Mouse (Mus musculus) effector memory CD4-positive, alpha-beta T cell, adult 5 months (primary cell): ENCODE results near the gene Zfp334. TPM values are rescaled to one million over a fixed set of nuclear protein-coding genes. Genes with fewer than 3 reads are reported as not detected.

Experiments used
- polyA plus RNA-seq: library from polyadenylated mRNA; unstranded; fragments of 100-300 nt; shearing (Covaris generic); gene quantifications from one replicate; pipeline ENCODE4 v1.2.1, GENCODE M21; 2017

Zfp334 gene
- not detected for polyA plus RNA-seq

GRCm38 (mm10) chr2:165387844-165388495, at the start of gene Zfp334:
Zfp334 (minus strand) TSS chr2:165388259.

GRCm38 (mm10) chr2:165368496-165368895, 19.6 kb downstream of the Zfp334 start, which contains the start of gene Zfp663:
Zfp663 (minus strand) TSS chr2:165368729.

GRCm38 (mm10) chr2:165326304-165327190, 61.5 kb downstream of the Zfp334 start, which contains the start of gene Elmo2:
Elmo2 (minus strand) TSS chr2:165326479.

Other genes with a start within 250 kb of the Zfp334 start
- not detected for gene Cdh22, start 153.4 kb downstream of the Zfp334 start, polyA plus RNA-seq
- gene Slc35c2, start 100.4 kb downstream of the Zfp334 start, polyA plus RNA-seq, result 39.0 TPM
- gene Elmo2, start 61.8 kb downstream of the Zfp334 start, polyA plus RNA-seq, result 31.8 TPM
- not detected for gene Zfp663, start 19.5 kb downstream of the Zfp334 start, polyA plus RNA-seq
- gene Ocstamp, start 12.1 kb upstream of the Zfp334 start, polyA plus RNA-seq, result not detected
- not detected for gene Slc13a3, start 85.0 kb upstream of the Zfp334 start, polyA plus RNA-seq
- gene Trp53rka, start 105.1 kb upstream of the Zfp334 start, polyA plus RNA-seq, result 17.5 TPM
- gene Slc2a10, start 115.5 kb upstream of the Zfp334 start, polyA plus RNA-seq, result not detected
- 33.1 TPM for gene Eya2, start 206.8 kb upstream of the Zfp334 start, polyA plus RNA-seq